Mouse (Mus musculus): Measurements from ENCODE around the gene Lypd5. TPM values are rescaled to one million over a fixed set of nuclear protein-coding genes. Genes with fewer than 3 reads are reported as not detected.

The Lypd5 gene
- polyA plus RNA-seq (2015; fragmentation: Nextera tagmentation; extraction: Ambion mirVana), result not detected in 2 replicates

GRCm38 (mm10) chr7:24348896-24349295 lies at the start of gene Lypd5:
Gene Lypd5, plus strand, starts transcription at chr7:24349196.
- Histone ChIP-seq H3K27me3 (peaks cover 4% of the 10 kb centered on the region), H3K4me2 (no peak within 1 kb of the TSS)
- WGBS (ENCODE audit: insufficient replicate concordance), result 32% methylated on average over 6 of the region's 6 CpGs

DNA sequence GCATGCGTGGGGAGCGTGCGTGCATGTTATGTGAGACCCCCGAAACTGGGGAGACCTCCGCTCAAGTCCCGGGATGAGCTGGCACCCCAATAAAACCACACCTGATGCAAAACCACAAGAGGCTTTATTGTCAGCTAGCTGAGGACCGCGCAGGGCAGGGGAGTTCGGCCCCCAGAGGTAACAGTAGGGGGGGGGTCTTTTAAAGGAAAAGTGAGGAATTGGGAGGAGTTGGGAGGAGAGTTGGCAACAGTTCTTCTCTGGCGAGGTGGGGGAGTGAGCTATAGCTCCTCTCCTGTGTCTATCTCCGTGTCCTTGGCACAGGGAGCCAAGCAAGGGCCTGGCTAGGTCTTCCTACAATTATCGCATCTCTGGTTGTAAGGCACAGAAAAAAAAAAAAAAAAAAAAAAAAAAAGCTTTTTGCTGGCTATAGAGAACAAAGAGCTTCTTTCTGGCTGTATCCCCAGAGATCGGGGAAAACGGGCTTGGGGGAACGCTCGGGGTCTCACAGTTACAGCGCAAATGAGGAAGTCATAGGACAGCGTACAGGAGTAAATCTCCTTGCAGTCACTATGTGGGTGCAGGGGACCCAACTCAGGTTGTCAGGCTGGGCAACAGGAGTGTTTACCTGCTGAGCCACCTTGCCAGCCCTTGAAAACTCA lies 49.0 kb upstream of the Lypd5 start:
- Histone ChIP-seq H3K27me3 (no peaks in the 10 kb centered on the region), H3K4me2 (peak overlapping the region; percentile 80), H3K4me1 (replicated peaks) (peaks cover 30% of the 10 kb centered on the region), H3K27ac (no peak overlapping the region; the same call in 1 of the 2 replicates), H3K9ac (peak overlapping the region; percentile 76), H3K9me3 (replicated peaks) (no peaks in the 10 kb centered on the region), H3K4me3 (replicated peaks) (peak overlapping the region; percentile 70), H3K36me3 (peaks cover 37% of the 10 kb centered on the region)
- ATAC-seq (ENCODE audit: low read depth) (peak; percentile 30; the same call in 1 of the 2 replicates), DNase-seq (no peak)
- WGBS (ENCODE audit: insufficient replicate concordance), result 2% methylated on average over 18 of the region's 18 CpGs

More at GRCm38 (mm10) chr7:24348896-24349295, at the start of gene Lypd5:
- ATAC-seq (ENCODE audit: low read depth) (no peak), DNase-seq (no peak)
- H3K36me3 ChIP-seq, result no peaks in the 10 kb centered on the region
- no peaks in the 10 kb centered on the region for H3K4me1 ChIP-seq (replicated peaks)
- H3K9me3 ChIP-seq (replicated peaks), result no peaks in the 10 kb centered on the region
- no peak within 1 kb of the TSS for H3K27ac ChIP-seq
- no peak within 1 kb of the TSS for H3K4me3 ChIP-seq (replicated peaks)
- no peak within 1 kb of the TSS for H3K9ac ChIP-seq

DNA sequence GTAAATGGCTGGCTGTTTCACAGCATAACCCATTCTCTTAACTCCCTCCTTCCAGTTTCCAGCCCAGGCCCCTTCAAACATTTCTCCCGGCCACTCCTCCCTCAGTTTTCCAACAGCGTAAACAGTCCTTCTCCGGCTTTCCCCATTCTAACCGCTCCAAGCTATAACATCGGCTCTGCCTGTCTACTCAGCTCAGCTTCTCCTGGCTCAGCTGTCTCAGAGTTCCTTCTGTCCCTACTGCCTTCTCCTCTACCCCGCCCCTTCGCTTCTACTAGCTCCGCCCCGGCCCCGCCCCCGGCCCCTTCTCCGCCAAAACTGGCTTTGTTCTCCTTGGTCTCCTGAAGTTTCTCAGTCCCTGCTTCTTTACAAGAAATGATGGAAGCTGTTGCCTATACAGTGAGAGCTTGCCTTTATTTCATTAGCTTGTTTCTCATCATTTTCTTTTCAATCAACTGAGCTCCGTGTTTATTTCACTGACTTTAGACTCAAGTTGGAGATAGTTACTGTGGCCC lies 48.2 kb upstream of the Lypd5 start, which contains the start of gene Zfp61:
Zfp61 (minus strand) TSS at position 462 of the 512 bp plus-strand sequence.
- Histone ChIP-seq H3K27ac (peak within 1 kb of the TSS; percentile 43; the same call in 1 of the 2 replicates), H3K4me2 (peak within 1 kb of the TSS; percentile 80), H3K36me3 (peaks cover 29% of the 10 kb centered on the region), H3K4me3 (replicated peaks) (peak within 1 kb of the TSS; percentile 70), H3K9ac (peak within 1 kb of the TSS; percentile 76), H3K9me3 (replicated peaks) (no peaks in the 10 kb centered on the region), H3K27me3 (no peaks in the 10 kb centered on the region), H3K4me1 (replicated peaks) (peaks cover 30% of the 10 kb centered on the region)
- 3% methylated on average over 13 of the region's 13 CpGs for WGBS (ENCODE audit: insufficient replicate concordance)
- DNase-seq (no peak), ATAC-seq (ENCODE audit: low read depth) (peak; percentile 78)

DNA sequence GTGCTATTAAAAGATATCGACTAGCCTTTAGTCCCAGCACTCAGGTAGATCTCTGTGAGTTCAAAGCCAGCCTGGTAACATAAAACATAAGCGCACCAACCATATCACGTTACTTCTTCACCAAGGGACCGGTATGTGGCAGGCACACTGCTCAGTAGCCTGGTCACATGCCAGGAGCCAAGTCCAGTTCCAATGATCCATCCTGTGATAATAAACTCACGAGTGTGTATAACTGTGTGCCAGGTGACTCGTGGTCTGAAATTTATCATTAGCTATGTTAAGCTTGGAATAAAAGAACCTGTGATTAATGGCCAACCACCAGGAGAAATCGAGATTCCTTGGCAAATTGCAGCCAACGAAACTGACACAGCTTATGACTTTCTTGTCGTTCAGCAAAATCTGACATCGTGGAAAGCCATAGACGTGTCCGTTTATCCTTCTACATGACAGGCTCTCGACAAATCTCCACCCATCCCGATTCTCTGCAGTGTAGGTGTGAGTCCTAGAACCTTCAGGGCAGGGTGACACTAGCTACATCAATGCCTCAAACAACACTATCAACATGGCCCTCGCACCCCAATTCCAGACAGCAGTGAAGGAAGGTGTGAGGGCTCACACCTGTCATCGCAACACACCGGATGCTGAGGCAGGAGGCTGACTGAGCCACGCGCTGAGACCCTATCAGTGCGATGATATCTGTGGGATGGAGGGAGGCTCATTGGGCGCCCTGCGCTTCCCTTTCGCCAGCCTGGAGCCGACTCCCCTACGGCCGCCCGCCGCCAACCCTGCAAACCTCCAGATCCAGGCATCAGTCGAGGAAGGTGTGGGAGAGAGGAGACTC lies 33.0 kb upstream of the Lypd5 start:
- Histone ChIP-seq H3K9ac (peak overlapping the region; percentile 75), H3K36me3 (peaks cover 10% of the 10 kb centered on the region; the same call in 1 of the 2 replicates), H3K4me1 (replicated peaks) (peaks cover 14% of the 10 kb centered on the region), H3K27me3 (no peaks in the 10 kb centered on the region), H3K9me3 (replicated peaks) (no peaks in the 10 kb centered on the region), H3K4me2 (peak overlapping the region; percentile 84), H3K27ac (no peak overlapping the region), H3K4me3 (replicated peaks) (peak overlapping the region; percentile 71)
- DNase-seq (no peak), ATAC-seq (ENCODE audit: low read depth) (peak; percentile 70)
- WGBS (ENCODE audit: insufficient replicate concordance), result 26% methylated on average over 29 of the region's 29 CpGs

- under 1% methylated on average over 33 of the region's 33 CpGs for WGBS (ENCODE audit: insufficient replicate concordance)
- Histone ChIP-seq H3K4me2 (peak within 1 kb of the TSS; percentile 84), H3K27me3 (no peaks in the 10 kb centered on the region), H3K36me3 (peaks cover 3% of the 10 kb centered on the region; the same call in 1 of the 2 replicates), H3K4me1 (replicated peaks) (peaks cover 14% of the 10 kb centered on the region), H3K4me3 (replicated peaks) (peak within 1 kb of the TSS; percentile 71), H3K27ac (peak within 1 kb of the TSS; percentile 74), H3K9ac (peak within 1 kb of the TSS; percentile 75), H3K9me3 (replicated peaks) (no peaks in the 10 kb centered on the region)
- ATAC-seq (ENCODE audit: low read depth), result peak; percentile 96
- DNase-seq, result peak; percentile 91
These were observed 32.4 kb upstream of the Lypd5 start, which contains the start of gene Zfp94 for GRCm38 (mm10) chr7:24316567-24317092. Gene Zfp94, minus strand, starts transcription at chr7:24316666.

DNA sequence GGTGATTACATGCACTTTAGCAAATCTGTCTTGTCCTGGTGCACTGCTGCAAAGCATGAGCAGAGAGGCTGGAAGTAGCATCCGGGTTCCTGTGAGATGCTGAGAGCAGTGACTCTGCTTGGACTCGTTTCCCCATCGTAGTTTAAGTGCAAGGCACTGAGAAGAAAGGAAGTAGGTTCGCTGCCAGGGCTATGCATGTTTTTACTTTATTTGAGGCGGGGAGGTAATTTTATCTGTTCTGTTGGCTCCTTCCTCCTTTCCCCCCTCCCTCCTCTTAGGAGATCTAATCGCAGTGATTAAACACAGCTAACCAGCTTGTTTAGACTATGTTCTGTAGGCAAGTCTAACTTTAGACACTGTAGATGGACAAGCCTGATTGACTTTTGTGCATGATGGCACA lies 30.1 kb upstream of the Lypd5 start:
- Histone ChIP-seq H3K36me3 (no peaks in the 10 kb centered on the region), H3K4me3 (replicated peaks) (no peak overlapping the region), H3K27ac (no peak overlapping the region), H3K4me1 (replicated peaks) (peaks cover 14% of the 10 kb centered on the region), H3K4me2 (no peak overlapping the region), H3K9me3 (replicated peaks) (peaks cover under 1% of the 10 kb centered on the region; the same call in 1 of the 2 replicates), H3K9ac (no peak overlapping the region), H3K27me3 (no peaks in the 10 kb centered on the region)
- DNase-seq (no peak), ATAC-seq (ENCODE audit: low read depth) (no peak)
- WGBS (ENCODE audit: insufficient replicate concordance), result 35% methylated on average over 6 of the region's 6 CpGs

DNA sequence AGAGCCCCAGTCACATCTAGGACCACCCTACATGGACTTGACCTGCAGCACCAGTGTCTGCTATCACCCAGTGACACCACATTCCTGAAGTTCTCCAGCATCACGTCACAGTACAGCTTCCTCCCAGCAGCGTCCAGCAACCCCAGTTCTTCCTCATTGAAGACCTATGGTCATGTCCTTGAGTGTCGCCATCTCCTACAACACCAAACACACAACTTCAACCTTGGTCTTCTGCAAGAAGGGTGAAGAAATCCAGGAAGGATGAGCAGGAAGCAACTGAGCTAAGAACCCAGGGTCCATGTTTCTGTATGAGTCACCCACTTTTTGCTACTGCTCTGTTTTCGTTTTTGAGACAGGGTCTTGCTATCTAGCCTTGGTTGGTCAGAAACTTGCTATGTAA lies 26.4 kb upstream of the Lypd5 start:
- Histone ChIP-seq H3K9ac (no peak overlapping the region), H3K27ac (no peak overlapping the region), H3K4me1 (replicated peaks) (no peaks in the 10 kb centered on the region), H3K36me3 (no peaks in the 10 kb centered on the region), H3K4me2 (no peak overlapping the region), H3K9me3 (replicated peaks) (peaks cover 4% of the 10 kb centered on the region; the same call in 1 of the 2 replicates), H3K27me3 (peaks cover 23% of the 10 kb centered on the region), H3K4me3 (replicated peaks) (no peak overlapping the region)
- no peak for ATAC-seq (ENCODE audit: low read depth)
- no peak for DNase-seq
- WGBS (ENCODE audit: insufficient replicate concordance), result 58% methylated on average over 4 of the region's 4 CpGs

DNA sequence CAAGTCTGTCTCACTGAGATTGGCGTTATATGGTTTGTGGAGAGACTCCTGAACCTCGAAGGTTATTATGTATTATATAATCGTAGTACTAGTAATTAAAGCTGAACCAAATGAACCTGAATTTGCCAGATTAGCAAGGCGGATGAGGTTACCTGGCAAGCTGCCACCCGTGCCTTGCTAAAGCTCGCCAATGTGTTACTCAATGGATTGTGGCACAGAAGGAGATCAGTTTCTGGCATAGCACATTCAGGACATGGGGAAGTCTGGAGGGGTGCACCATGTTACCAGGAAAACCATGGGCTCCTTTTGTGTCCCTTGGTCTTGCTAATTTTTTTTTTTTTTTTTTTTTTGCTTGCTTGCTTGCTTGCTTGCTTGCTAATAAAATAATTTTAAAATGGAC lies 23.8 kb upstream of the Lypd5 start:
- H3K27me3 ChIP-seq, result peaks cover 23% of the 10 kb centered on the region
- DNase-seq (no peak), ATAC-seq (ENCODE audit: low read depth) (no peak)
- no peak overlapping the region for H3K4me3 ChIP-seq (replicated peaks)
- no peaks in the 10 kb centered on the region for H3K4me1 ChIP-seq (replicated peaks)
- H3K9ac ChIP-seq, result no peak overlapping the region
- peaks cover 4% of the 10 kb centered on the region; the same call in 1 of the 2 replicates for H3K9me3 ChIP-seq (replicated peaks)
- no peak overlapping the region for H3K4me2 ChIP-seq
- H3K36me3 ChIP-seq, result no peaks in the 10 kb centered on the region
- H3K27ac ChIP-seq, result no peak overlapping the region
- 70% methylated on average over 6 of the region's 6 CpGs for WGBS (ENCODE audit: insufficient replicate concordance)

- Histone ChIP-seq H3K36me3 (no peaks in the 10 kb centered on the region), H3K27ac (no peak overlapping the region), H3K4me1 (replicated peaks) (no peaks in the 10 kb centered on the region), H3K4me2 (peak overlapping the region; percentile 1), H3K9ac (no peak overlapping the region), H3K9me3 (replicated peaks) (peaks cover 4% of the 10 kb centered on the region; the same call in 1 of the 2 replicates), H3K4me3 (replicated peaks) (no peak overlapping the region), H3K27me3 (peaks cover 23% of the 10 kb centered on the region)
- ATAC-seq (ENCODE audit: low read depth) (no peak), DNase-seq (no peak)
- 9% methylated on average over 13 of the region's 13 CpGs for WGBS (ENCODE audit: insufficient replicate concordance)
These were observed 23.3 kb upstream of the Lypd5 start for GRCm38 (mm10) chr7:24325675-24326128.

- H3K27ac ChIP-seq, result no peak overlapping the region
- no peaks in the 10 kb centered on the region for H3K36me3 ChIP-seq
- peak overlapping the region; percentile 1 for H3K4me2 ChIP-seq
- peaks cover 23% of the 10 kb centered on the region for H3K27me3 ChIP-seq
- no peak for ATAC-seq (ENCODE audit: low read depth)
- no peak overlapping the region for H3K9ac ChIP-seq
- peaks cover 4% of the 10 kb centered on the region; the same call in 1 of the 2 replicates for H3K9me3 ChIP-seq (replicated peaks)
- DNase-seq, result no peak
- no peak overlapping the region for H3K4me3 ChIP-seq (replicated peaks)
- WGBS (ENCODE audit: insufficient replicate concordance), result 43% methylated on average over 20 of the region's 20 CpGs
- H3K4me1 ChIP-seq (replicated peaks), result no peaks in the 10 kb centered on the region
These were observed 22.5 kb upstream of the Lypd5 start for GRCm38 (mm10) chr7:24326273-24327135.
